Comparison of ENCODE assay signal across 18 mouse cellular contexts in the genomic region with DNA sequence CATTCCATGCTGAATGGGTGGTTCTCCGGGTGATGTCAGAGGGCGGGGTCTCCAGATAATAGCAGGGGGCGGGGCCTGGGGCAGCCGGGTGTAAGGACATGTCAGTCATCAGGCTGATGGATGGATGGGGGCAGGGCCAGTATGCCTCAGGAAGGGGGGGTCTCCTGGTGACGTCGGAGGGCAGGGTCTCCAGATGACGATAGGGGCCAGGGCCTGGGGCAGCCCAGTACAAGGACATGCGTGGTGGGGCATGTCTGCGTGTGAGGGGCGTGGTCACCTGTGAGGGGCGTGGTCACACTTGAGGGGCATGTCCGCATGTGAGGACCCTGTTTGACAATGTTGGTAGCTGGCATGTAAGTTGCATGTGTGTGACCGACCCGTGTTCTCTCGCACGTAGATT. TPM values are rescaled to one million over a fixed set of nuclear protein-coding genes. Genes with fewer than 3 reads are reported as not detected.
DNase-seq lines count a peak whose midpoint lies in the region; ATAC-seq and TF ChIP-seq lines count a peak whose summit lies in the region.
"Had no signal": no experiment of that assay in that cellular context is flagged by ENCODE, and none has a peak within 500 bp of the region (broad histone marks: within the 10 kb centered on the region; RNA-seq: fewer than 3 reads in every experiment).

No protein-coding gene starts in this region.

- DNase-seq in ES-E14 (ENCODE audit: low read depth, low spot score): no peak
- DNase-seq in splenic B cell, adult 2 months (ENCODE audit: low read depth, low spot score): peak; percentile 0
- DNase-seq in thymus, postnatal 10 days (ENCODE audit: low spot score in 2 of 2): no peak
- DNase-seq: cerebellum, adult 2 months; kidney, postnatal 4 days; lung, postnatal 4 days; spleen, adult 18-20 months; thymus, adult 2 months had no signal

- no peak overlapping the region for H3K4me3 ChIP-seq in hindbrain, embryonic 12.5 days
- no peak overlapping the region for H3K4me3 ChIP-seq in hindbrain, embryonic 16.5 days (ENCODE audit: low read length)
- H3K4me3 ChIP-seq in megakaryocyte, embryonic 14.5 days (replicated peaks): peak overlapping the region; percentile 78
- H3K4me3 ChIP-seq in ES-E14 (ENCODE audit: insufficient read depth in 1 of 2, low read depth in 1 of 2, low read length in 2 of 2, poor library complexity in 1 of 2, severe bottlenecking in 1 of 2): peak overlapping the region; percentile 55 to 98
- H3K4me3 ChIP-seq: erythroblast, embryonic 14.5 days had no signal

- no peaks in the 10 kb centered on the region for H3K36me3 ChIP-seq in hindbrain, embryonic 12.5 days
- no peaks in the 10 kb centered on the region for H3K36me3 ChIP-seq in hindbrain, embryonic 16.5 days (ENCODE audit: control insufficient read depth, insufficient read depth, low read length)
- no peaks in the 10 kb centered on the region for H3K36me3 ChIP-seq in megakaryocyte, embryonic 14.5 days (replicated peaks; ENCODE audit: low read length)
- H3K36me3 ChIP-seq in ES-E14 (ENCODE audit: control insufficient read depth, insufficient read depth, low read length, poor library complexity, severe bottlenecking): no peaks in the 10 kb centered on the region
- H3K36me3 ChIP-seq in splenic B cell, adult 2 months (ENCODE audit: control insufficient read depth, insufficient read depth, low read length, poor library complexity, severe bottlenecking): no peaks in the 10 kb centered on the region

- no peak overlapping the region for H3K4me2 ChIP-seq in hindbrain, embryonic 12.5 days (replicated peaks)
- H3K4me2 ChIP-seq in hindbrain, embryonic 16.5 days (ENCODE audit: low read length): no peak overlapping the region

- peaks cover 15% of the 10 kb centered on the region for H3K9me3 ChIP-seq in hindbrain, embryonic 12.5 days (replicated peaks)
- H3K9me3 ChIP-seq in hindbrain, embryonic 16.5 days (ENCODE audit: control insufficient read depth, low read length): peaks cover 14% of the 10 kb centered on the region
- peaks cover 23% of the 10 kb centered on the region for H3K9me3 ChIP-seq in megakaryocyte, embryonic 14.5 days
- no peaks in the 10 kb centered on the region for H3K9me3 ChIP-seq in ES-E14 (ENCODE audit: control insufficient read depth, insufficient read depth, low read depth, low read length)

- H3K27ac ChIP-seq in hindbrain, embryonic 12.5 days: no peak overlapping the region
- no peak overlapping the region for H3K27ac ChIP-seq in hindbrain, embryonic 16.5 days (ENCODE audit: low read depth, low read length)
- no peak overlapping the region for H3K27ac ChIP-seq in ES-E14 (ENCODE audit: insufficient read depth, low read depth, low read length, poor library complexity, severe bottlenecking)
- H3K27ac ChIP-seq: hindbrain, postnatal 0 days had no signal

- no peaks in the 10 kb centered on the region for H3K27me3 ChIP-seq in hindbrain, embryonic 12.5 days
- H3K27me3 ChIP-seq in hindbrain, embryonic 16.5 days (replicated peaks; ENCODE audit: control insufficient read depth, insufficient read depth, low read length): no peaks in the 10 kb centered on the region
- H3K27me3 ChIP-seq in megakaryocyte, embryonic 14.5 days (replicated peaks): no peaks in the 10 kb centered on the region
- H3K27me3 ChIP-seq in splenic B cell, adult 2 months (ENCODE audit: control insufficient read depth, insufficient read depth, low read length, poor library complexity, severe bottlenecking): no peaks in the 10 kb centered on the region

- in situ Hi-C loops in ES-E14 (cut with MboI; ENCODE audit: low sequenced_read_pairs in 2 of 2, unreplicated experiment in 2 of 2): no loop called here

- H3K9ac ChIP-seq in hindbrain, embryonic 12.5 days: no peak overlapping the region
- no peak overlapping the region for H3K9ac ChIP-seq in hindbrain, embryonic 16.5 days (ENCODE audit: low read depth, low read length)
- no peak overlapping the region; the same call in 1 of the 2 replicates for H3K9ac ChIP-seq in ES-E14 (ENCODE audit: insufficient read depth, low read depth, low read length, poor library complexity, severe bottlenecking)

- WGBS in hindbrain, embryonic 12.5 days: 91% methylated on average over 16 of the region's 16 CpGs
- WGBS in hindbrain, embryonic 16.5 days: 90% methylated on average over 16 of the region's 16 CpGs

- no peaks in the 10 kb centered on the region for H3K4me1 ChIP-seq in hindbrain, embryonic 12.5 days
- no peaks in the 10 kb centered on the region for H3K4me1 ChIP-seq in hindbrain, embryonic 16.5 days (ENCODE audit: control insufficient read depth, insufficient read depth, low read depth, low read length)
- no peaks in the 10 kb centered on the region; the same call in 1 of the 2 replicates for H3K4me1 ChIP-seq in megakaryocyte, embryonic 14.5 days
- no peaks in the 10 kb centered on the region for H3K4me1 ChIP-seq in ES-E14 (ENCODE audit: control insufficient read depth in 2 of 2, insufficient read depth in 2 of 2, low read length in 2 of 2, poor library complexity in 1 of 2)

- ATAC-seq in hindbrain, embryonic 12.5 days (ENCODE audit: low FRiP score): peak; percentile 52; the same call in 1 of the 2 replicates
- ATAC-seq in hindbrain, embryonic 16.5 days: no peak
- no peak for ATAC-seq in megakaryocyte, adult 5-6 weeks (ENCODE audit: poor library complexity, severe bottlenecking)
- ATAC-seq: hindbrain, postnatal 0 days had no signal

TF ChIP-seq in ES-E14, 5 proteins besides CTCF, POLR2A, EP300 and RAD21:
- TF ChIP-seq ZNF384 (IDR thresholded peaks at IDR 0.05; ENCODE audit: low read depth, low read length): no peak
- TF ChIP-seq MAFK (IDR thresholded peaks at IDR 0.05; ENCODE audit: insufficient read depth, low read depth, low read length): no peak
- no peak for TF ChIP-seq CHD2 (IDR thresholded peaks at IDR 0.05; ENCODE audit: low read depth, low read length)
- TF ChIP-seq ZC3H11A (IDR thresholded peaks at IDR 0.05; ENCODE audit: borderline replicate concordance, low read depth, low read length): no peak
- TF ChIP-seq HCFC1 (IDR thresholded peaks at IDR 0.05; ENCODE audit: borderline replicate concordance, insufficient read depth, low read length): no peak

RNA-seq across cellular contexts. Expression of gene Vmn2r89, which starts 17.1 kb away (rescaled TPM):
- polyA plus RNA-seq in hindbrain, embryonic 12.5 days (2016; fragmentation: Nextera tagmentation; extraction: Ambion mirVana): not detected in 2 replicates
- polyA plus RNA-seq in hindbrain, embryonic 16.5 days (2015; fragmentation: Nextera tagmentation; extraction: Ambion mirVana): not detected in 2 replicates
- polyA plus RNA-seq in megakaryocyte, embryonic 14.5 days (2012; ENCODE audit: insufficient read depth, low replicate concordance): 0.40 TPM in 1 of 2 replicates, not detected in the other
- not detected in 2 replicates for total RNA-seq in megakaryocyte, adult 5-6 weeks (2015)
- not detected in 2 replicates for total RNA-seq in megakaryocyte, adult 5-6 weeks (2017)
- not detected in 2 replicates for total RNA-seq in ES-E14 (2012; rRNA removed)
- total RNA-seq: granulocyte monocyte progenitor cell, adult 5-6 weeks; hindbrain, postnatal 0 days; left cerebral cortex, adult 18-20 months; liver, adult 2 months had no signal
- polyA plus RNA-seq: brain, embryonic 14.5 days; cerebellum, adult 2 months; erythroblast, embryonic 14.5 days; hindbrain, postnatal 0 days; liver, adult 2 months; thymus, adult 2 months had no signal

RNA-seq across cellular contexts. Expression of gene Vmn2r88, which starts 23.9 kb away (rescaled TPM):
- not detected in 2 replicates for polyA plus RNA-seq in hindbrain, embryonic 12.5 days (2016; fragmentation: Nextera tagmentation; extraction: Ambion mirVana)
- polyA plus RNA-seq in hindbrain, embryonic 16.5 days (2015; fragmentation: Nextera tagmentation; extraction: Ambion mirVana): not detected in 2 replicates
- not detected in 2 replicates for polyA plus RNA-seq in megakaryocyte, embryonic 14.5 days (2012; ENCODE audit: insufficient read depth, low replicate concordance)
- not detected in 2 replicates for total RNA-seq in megakaryocyte, adult 5-6 weeks (2015)
- not detected in 2 replicates for total RNA-seq in megakaryocyte, adult 5-6 weeks (2017)
- total RNA-seq in ES-E14 (2012; rRNA removed): not detected in 2 replicates
- total RNA-seq: granulocyte monocyte progenitor cell, adult 5-6 weeks; hindbrain, postnatal 0 days; left cerebral cortex, adult 18-20 months; liver, adult 2 months had no signal
- polyA plus RNA-seq: brain, embryonic 14.5 days; cerebellum, adult 2 months; erythroblast, embryonic 14.5 days; hindbrain, postnatal 0 days; liver, adult 2 months; thymus, adult 2 months had no signal

Comparison
In these comparisons a context has a peak if more than half of its experiments do, and no peak if none do; other contexts are left out.
1. H3K4me3 ChIP-seq: peak in megakaryocyte, embryonic 14.5 days (single experiment) and ES-E14 (2 of 2); none in hindbrain, embryonic 12.5 days (single experiment) and hindbrain, embryonic 16.5 days (single experiment).